Mouse (Mus musculus) CH12.LX (cell line): Measurements from ENCODE around the gene Mdga1.
A peak's percentile ranks its signal among the peaks of the same experiment; 100 is the strongest.

ENCODE experiments used
- CHD2 ChIP-seq: IDR thresholded peaks from 2 replicates; pipeline ENCODE4 v1.6.1; 2011; ENCODE audit warnings: low read length, improper control_type of control experiment
- CTCF ChIP-seq, 2 experiments: IDR thresholded peaks in 1 of 2; conservative IDR thresholded peaks in 1 of 2; 2 replicates each; pipeline ENCODE4 v1.5.1; 2011 to 2012; ENCODE audit warnings: low read depth in 2 of 2, low read length in 2 of 2, improper control_type of control experiment in 1 of 2, inconsistent platforms in 1 of 2, mild to moderate bottlenecking in 1 of 2, moderate library complexity in 1 of 2
- NRF1 ChIP-seq: IDR thresholded peaks from 2 replicates; pipeline ENCODE4 v1.6.1; 2014; ENCODE audit warnings: low read depth, mild to moderate bottlenecking, inconsistent platforms, low read length, improper control_type of control experiment, moderate library complexity
- POLR2A ChIP-seq: IDR thresholded peaks from 2 replicates; pipeline ENCODE4 v1.6.1; 2011; ENCODE audit warnings: low read depth, mild to moderate bottlenecking, improper control_type of control experiment, low read length
- ZC3H11A ChIP-seq: IDR thresholded peaks from 2 replicates; pipeline ENCODE4 v1.6.1; 2012; ENCODE audit warnings: low read depth, mild to moderate bottlenecking, inconsistent platforms, low read length, improper control_type of control experiment

GRCm38 (mm10) chr17:30005451-30005941 lies 35.6 kb upstream of the Mdga1 start:
- TF ChIP-seq POLR2A (no peak), ZC3H11A (no peak), NRF1 (no peak), CTCF (conservative IDR thresholded peaks at IDR 0.05 in 1 of 2, IDR thresholded peaks at IDR 0.05 in 1 of 2; ENCODE audit: low read depth in 2 of 2, low read length in 2 of 2) (no peak), CHD2 (peak; percentile 58)
